Mouse (Mus musculus) kidney, embryonic 16.5 days (tissue): ENCODE measurements at regions not wholly inside any gene's neighbourhood (a gene's known extent, or its start where the extent isn't known, plus 50 kb on each side); places are given as distances from the start of the nearest gene placed in this dataset.

Experiments
- ATAC-seq: fragments of 200-750 bp; cut with Nextera tagmentation; 2 replicates; pipeline ENCODE4 v1.8.0; 2017; ENCODE audit warnings: moderate TSS enrichment; ENCODE audit not compliant: low FRiP score, low TSS enrichment
- H3K27ac ChIP-seq: fragments of 300-500 bp; sonication (generic); 2 replicates; pipeline ENCODE4 v1.5.1; 2014; ENCODE audit warnings: low read length
- H3K27me3 ChIP-seq: fragments of 300-500 bp; sonication (generic); 2 replicates; pipeline ENCODE4 v1.6.1; 2014; ENCODE audit warnings: low read length, control low read depth, mixed read lengths; ENCODE audit not compliant: insufficient read depth
- H3K36me3 ChIP-seq: fragments of 300-500 bp; sonication (generic); 2 replicates; pipeline ENCODE4 v1.6.1; 2014; ENCODE audit warnings: low read length, control low read depth, mixed read lengths; ENCODE audit not compliant: insufficient read depth
- H3K4me1 ChIP-seq: fragments of 300-500 bp; sonication (generic); 2 replicates; pipeline ENCODE4 v1.6.1; 2014; ENCODE audit warnings: low read length, control low read depth, mixed read lengths; ENCODE audit not compliant: insufficient read depth
- H3K4me2 ChIP-seq: fragments of 300-500 bp; sonication (generic); replicated peaks from 2 replicates; pipeline ENCODE4 v1.6.1; 2014; ENCODE audit warnings: low read depth, low read length
- H3K4me3 ChIP-seq: fragments of 300-500 bp; sonication (generic); 2 replicates; pipeline ENCODE4 v1.5.1; 2014; ENCODE audit warnings: mild to moderate bottlenecking, low read length
- H3K9ac ChIP-seq: fragments of 300-500 bp; sonication (generic); replicated peaks from 2 replicates; pipeline ENCODE4 v1.6.1; 2014; ENCODE audit warnings: low read length
- H3K9me3 ChIP-seq: fragments of 300-500 bp; sonication (generic); 2 replicates; pipeline ENCODE4 v1.6.1; 2016; ENCODE audit warnings: low read length, control low read depth
- WGBS: fragments of 180-500 bp; shearing (Covaris S2); extraction: QIAGEN DNeasy Blood & Tissue Kit; methylation state at CpG from one replicate; pipeline ENCODE4 v1.1.7; 2014; 5-methylcytosine and 5-hydroxymethylcytosine counted together

- no peak for ATAC-seq
- Histone ChIP-seq H3K4me1 (no peaks in the 10 kb centered on the region), H3K27ac (no peak overlapping the region), H3K9me3 (no peaks in the 10 kb centered on the region), H3K9ac (no peak overlapping the region), H3K36me3 (no peaks in the 10 kb centered on the region), H3K4me3 (no peak overlapping the region), H3K4me2 (no peak overlapping the region), H3K27me3 (no peaks in the 10 kb centered on the region)
- 77% methylated on average over 1 of the region's 1 CpGs for WGBS
These were observed 406.0 kb upstream of the 1700003H04Rik start for GRCm38 (mm10) chr3:124986930-124987329.

- no peak overlapping the region for H3K27ac ChIP-seq
- no peak overlapping the region for H3K4me3 ChIP-seq
- no peak for ATAC-seq
- no peaks in the 10 kb centered on the region for H3K9me3 ChIP-seq
- no peaks in the 10 kb centered on the region for H3K27me3 ChIP-seq
- WGBS, result 82% methylated on average over 3 of the region's 3 CpGs
- H3K4me1 ChIP-seq, result no peaks in the 10 kb centered on the region
- H3K4me2 ChIP-seq, result no peak overlapping the region
- no peak overlapping the region for H3K9ac ChIP-seq
- H3K36me3 ChIP-seq, result no peaks in the 10 kb centered on the region
These were observed 405.6 kb upstream of the 1700003H04Rik start for GRCm38 (mm10) chr3:124986515-124986914.

GRCm38 (mm10) chr3:124985428-124985827, 404.5 kb upstream of the 1700003H04Rik start:
- no peaks in the 10 kb centered on the region for H3K4me1 ChIP-seq
- 83% methylated on average over 5 of the region's 5 CpGs for WGBS
- H3K4me2 ChIP-seq, result no peak overlapping the region
- no peaks in the 10 kb centered on the region for H3K36me3 ChIP-seq
- no peak for ATAC-seq
- no peak overlapping the region for H3K9ac ChIP-seq
- H3K9me3 ChIP-seq, result no peaks in the 10 kb centered on the region
- no peaks in the 10 kb centered on the region for H3K27me3 ChIP-seq
- no peak overlapping the region for H3K4me3 ChIP-seq
- no peak overlapping the region for H3K27ac ChIP-seq

- Histone ChIP-seq H3K4me2 (no peak overlapping the region), H3K9ac (no peak overlapping the region), H3K27me3 (no peaks in the 10 kb centered on the region), H3K36me3 (no peaks in the 10 kb centered on the region), H3K4me3 (no peak overlapping the region), H3K27ac (no peak overlapping the region), H3K9me3 (no peaks in the 10 kb centered on the region), H3K4me1 (no peaks in the 10 kb centered on the region)
- 85% methylated on average over 2 of the region's 2 CpGs for WGBS
- no peak for ATAC-seq
These were observed 354.4 kb upstream of the 1700003H04Rik start for GRCm38 (mm10) chr3:124935147-124935849.

- WGBS, result 88% methylated on average over 1 of the region's 1 CpGs
- Histone ChIP-seq H3K9me3 (no peaks in the 10 kb centered on the region), H3K4me3 (no peak overlapping the region), H3K9ac (no peak overlapping the region), H3K4me2 (no peak overlapping the region), H3K4me1 (no peaks in the 10 kb centered on the region), H3K36me3 (no peaks in the 10 kb centered on the region), H3K27ac (no peak overlapping the region), H3K27me3 (no peaks in the 10 kb centered on the region)
- no peak for ATAC-seq
These were observed 351.8 kb upstream of the 1700003H04Rik start for GRCm38 (mm10) chr3:124932655-124933054.

- Histone ChIP-seq H3K36me3 (no peaks in the 10 kb centered on the region), H3K4me2 (peak overlapping the region; percentile 23), H3K9me3 (no peaks in the 10 kb centered on the region), H3K4me1 (no peaks in the 10 kb centered on the region), H3K4me3 (0 out of 2 replicates have a peak overlapping the region, but pooled peaks have one; percentile 12), H3K9ac (no peak overlapping the region), H3K27me3 (no peaks in the 10 kb centered on the region), H3K27ac (no peak overlapping the region)
- peak; percentile 23; the same call in 1 of the 2 replicates for ATAC-seq
- 27% methylated on average over 15 of the region's 15 CpGs for WGBS
These were observed 350.1 kb upstream of the 1700003H04Rik start for GRCm38 (mm10) chr3:124930773-124931607.

- no peak overlapping the region for H3K9ac ChIP-seq
- ATAC-seq, result no peak
- H3K36me3 ChIP-seq, result no peaks in the 10 kb centered on the region
- no peak overlapping the region for H3K27ac ChIP-seq
- H3K4me2 ChIP-seq, result no peak overlapping the region
- H3K4me1 ChIP-seq, result no peaks in the 10 kb centered on the region
- H3K27me3 ChIP-seq, result no peaks in the 10 kb centered on the region
- no peak overlapping the region for H3K4me3 ChIP-seq
- no peaks in the 10 kb centered on the region for H3K9me3 ChIP-seq
- 80% methylated on average over 4 of the region's 4 CpGs for WGBS
These were observed 328.0 kb upstream of the 1700003H04Rik start for GRCm38 (mm10) chr3:124908925-124909324.
